Mouse (Mus musculus) myocyte (in vitro differentiated cells): ENCODE results near the gene Tspan15. TPM values are rescaled to one million over a fixed set of nuclear protein-coding genes. Genes with fewer than 3 reads are reported as not detected.

Experiments
- H3K27me3 ChIP-seq: one replicate; pipeline ENCODE4 v1.6.1; 2011; ENCODE audit not compliant: control insufficient read depth, insufficient read depth, insufficient read length
- H3K36me3 ChIP-seq: one replicate; pipeline ENCODE4 v1.6.1; 2011; ENCODE audit not compliant: control insufficient read depth, insufficient read depth
- H3K4me2 ChIP-seq: one replicate; pipeline ENCODE4 v1.6.1; 2011; ENCODE audit warnings: low read depth, control low read depth
- H3K4me3 ChIP-seq: one replicate; pipeline ENCODE4 v1.5.1; 2011; ENCODE audit warnings: mild to moderate bottlenecking, control low read depth, moderate library complexity
- H3K79me2 ChIP-seq: one replicate; pipeline ENCODE4 v1.6.1; 2011; ENCODE audit not compliant: control insufficient read depth, insufficient read depth
- H3ac ChIP-seq: one replicate; pipeline ENCODE4 v1.6.1; 2011; ENCODE audit not compliant: control insufficient read depth, insufficient read length
- CEBPB ChIP-seq: IDR thresholded peaks from 2 replicates; pipeline ENCODE4 v1.6.1; 2011; ENCODE audit warnings: mild to moderate bottlenecking, moderate library complexity; ENCODE audit not compliant: poor library complexity, insufficient read depth, severe bottlenecking
- E2F4 ChIP-seq: IDR thresholded peaks from one replicate; pipeline ENCODE4 v1.6.1; 2011; ENCODE audit warnings: mild to moderate bottlenecking, control low read depth, moderate library complexity; ENCODE audit not compliant: insufficient read depth
- MAX ChIP-seq: IDR thresholded peaks from one replicate; pipeline ENCODE4 v1.6.1; 2011; ENCODE audit warnings: low read depth, mild to moderate bottlenecking, control low read depth
- MYOD1 ChIP-seq, 3 experiments: IDR thresholded peaks; one replicate each; pipeline ENCODE4 v1.6.1; 2011; ENCODE audit warnings: control low read depth in 2 of 3, low read depth in 2 of 3, mild to moderate bottlenecking in 2 of 3, moderate library complexity in 1 of 3; ENCODE audit not compliant: insufficient read length in 2 of 3, control insufficient read depth in 1 of 3
- MYOG ChIP-seq, 3 experiments: IDR thresholded peaks; one replicate each; pipeline ENCODE4 v1.6.1; 2011; ENCODE audit warnings: control low read depth in 2 of 3, low read depth in 2 of 3, mild to moderate bottlenecking in 2 of 3; ENCODE audit not compliant: insufficient read length in 2 of 3, control insufficient read depth in 1 of 3, insufficient read depth in 1 of 3
- POLR2A ChIP-seq: IDR thresholded peaks from one replicate; pipeline ENCODE4 v1.6.1; 2011; ENCODE audit warnings: low read depth, mild to moderate bottlenecking, control low read depth, moderate library complexity; ENCODE audit not compliant: insufficient read length
- POLR2AphosphoS2 ChIP-seq: IDR thresholded peaks from one replicate; pipeline ENCODE4 v1.6.1; 2011; ENCODE audit warnings: low read depth, control low read depth; ENCODE audit not compliant: insufficient read length
- REST ChIP-seq: IDR thresholded peaks from one replicate; pipeline ENCODE4 v1.6.1; 2011; ENCODE audit warnings: mild to moderate bottlenecking, control low read depth, moderate library complexity; ENCODE audit not compliant: insufficient read depth, insufficient read length
- SRF ChIP-seq: IDR thresholded peaks from one replicate; pipeline ENCODE4 v1.6.1; 2011; ENCODE audit warnings: low read depth; ENCODE audit not compliant: control insufficient read depth, insufficient read length
- TCF12 ChIP-seq: IDR thresholded peaks from one replicate; pipeline ENCODE4 v1.6.1; 2011; ENCODE audit warnings: mild to moderate bottlenecking, control low read depth; ENCODE audit not compliant: poor library complexity, insufficient read depth, severe bottlenecking
- TCF3 ChIP-seq: IDR thresholded peaks from one replicate; pipeline ENCODE4 v1.6.1; 2011; ENCODE audit warnings: low read depth, control low read depth; ENCODE audit not compliant: insufficient read length
- USF1 ChIP-seq: IDR thresholded peaks from one replicate; pipeline ENCODE4 v1.6.1; 2011; ENCODE audit warnings: low read depth, mild to moderate bottlenecking, control low read depth, moderate library complexity
- polyA plus RNA-seq: library from polyadenylated mRNA; unstranded; fragments of >200 nt; fragmentation: generic; extraction: Trizol; gene quantifications from one replicate; pipeline ENCODE4 v1.2.1, GENCODE M21; 2012; ENCODE audit warnings: missing spikeins

The Tspan15 gene
- polyA plus RNA-seq, 1 experiment: 18.7 TPM

- TF ChIP-seq REST: no peak
- TF ChIP-seq CEBPB: no peak
- no peak for TF ChIP-seq TCF3
- no peak for TF ChIP-seq POLR2A
- no peak for TF ChIP-seq MAX
- TF ChIP-seq MYOD1 (IDR thresholded peaks at IDR 0.05; ENCODE audit: control insufficient read depth in 1 of 3, insufficient read length in 2 of 3, low read depth in 2 of 3): no peak
- TF ChIP-seq SRF: no peak
- TF ChIP-seq USF1: no peak
- no peak for TF ChIP-seq MYOG (IDR thresholded peaks at IDR 0.05; ENCODE audit: control insufficient read depth in 1 of 3, insufficient read depth in 1 of 3, insufficient read length in 2 of 3, low read depth in 2 of 3)
- TF ChIP-seq E2F4: no peak
- TF ChIP-seq TCF12: no peak
- no peak for TF ChIP-seq POLR2AphosphoS2
- Histone ChIP-seq H3K36me3 (no peaks in the 10 kb centered on the region), H3K4me3 (no peak overlapping the region), H3ac (no peak overlapping the region), H3K79me2 (no peaks in the 10 kb centered on the region), H3K4me2 (no peak overlapping the region), H3K27me3 (peaks cover 17% of the 10 kb centered on the region)
Measured at GRCm38 (mm10) chr10:62149929-62150328, 81.1 kb downstream of the Tspan15 start.

GRCm38 (mm10) chr10:62147466-62148248, 83.4 kb downstream of the Tspan15 start:
- Histone ChIP-seq H3K4me3 (no peak overlapping the region), H3K36me3 (no peaks in the 10 kb centered on the region), H3K27me3 (peaks cover 27% of the 10 kb centered on the region), H3ac (no peak overlapping the region), H3K79me2 (no peaks in the 10 kb centered on the region), H3K4me2 (no peak overlapping the region)
- TF ChIP-seq SRF: no peak
- TF ChIP-seq TCF3: no peak
- no peak for TF ChIP-seq E2F4
- no peak for TF ChIP-seq MAX
- no peak for TF ChIP-seq POLR2AphosphoS2
- no peak for TF ChIP-seq MYOD1 (IDR thresholded peaks at IDR 0.05; ENCODE audit: control insufficient read depth in 1 of 3, insufficient read length in 2 of 3, low read depth in 2 of 3)
- TF ChIP-seq POLR2A: no peak
- TF ChIP-seq TCF12: no peak
- no peak for TF ChIP-seq USF1
- no peak for TF ChIP-seq REST
- TF ChIP-seq CEBPB: no peak
- no peak for TF ChIP-seq MYOG (IDR thresholded peaks at IDR 0.05; ENCODE audit: control insufficient read depth in 1 of 3, insufficient read depth in 1 of 3, insufficient read length in 2 of 3, low read depth in 2 of 3)

GRCm38 (mm10) chr10:62145957-62146356, 85.1 kb downstream of the Tspan15 start:
- TF ChIP-seq TCF3: no peak
- TF ChIP-seq MYOD1 (IDR thresholded peaks at IDR 0.05; ENCODE audit: control insufficient read depth in 1 of 3, insufficient read length in 2 of 3, low read depth in 2 of 3): no peak
- TF ChIP-seq E2F4: no peak
- TF ChIP-seq CEBPB: no peak
- TF ChIP-seq POLR2A: no peak
- no peak for TF ChIP-seq MAX
- TF ChIP-seq POLR2AphosphoS2: no peak
- no peak for TF ChIP-seq TCF12
- TF ChIP-seq REST: no peak
- TF ChIP-seq MYOG (IDR thresholded peaks at IDR 0.05; ENCODE audit: control insufficient read depth in 1 of 3, insufficient read depth in 1 of 3, insufficient read length in 2 of 3, low read depth in 2 of 3): no peak
- no peak for TF ChIP-seq SRF
- no peak for TF ChIP-seq USF1
- H3K79me2 ChIP-seq: no peaks in the 10 kb centered on the region
- H3K36me3 ChIP-seq: no peaks in the 10 kb centered on the region
- no peak overlapping the region for H3ac ChIP-seq
- no peak overlapping the region for H3K4me3 ChIP-seq
- peaks cover 27% of the 10 kb centered on the region for H3K27me3 ChIP-seq
- H3K4me2 ChIP-seq: no peak overlapping the region

GRCm38 (mm10) chr10:62143820-62144219, 87.2 kb downstream of the Tspan15 start, which contains the start of gene Fam241b:
TSS of gene Fam241b (minus strand) at chr10:62143920.
- Histone ChIP-seq H3K4me3 (no peak within 1 kb of the TSS), H3K36me3 (no peaks in the 10 kb centered on the region), H3K4me2 (no peak within 1 kb of the TSS), H3K79me2 (no peaks in the 10 kb centered on the region), H3ac (no peak within 1 kb of the TSS), H3K27me3 (peaks cover 23% of the 10 kb centered on the region)
- TF ChIP-seq MYOG (IDR thresholded peaks at IDR 0.05; ENCODE audit: control insufficient read depth in 1 of 3, insufficient read depth in 1 of 3, insufficient read length in 2 of 3, low read depth in 2 of 3): no peak
- TF ChIP-seq CEBPB: no peak
- TF ChIP-seq USF1: no peak
- TF ChIP-seq MAX: no peak
- no peak for TF ChIP-seq SRF
- TF ChIP-seq REST: no peak
- TF ChIP-seq TCF12: no peak
- TF ChIP-seq MYOD1 (IDR thresholded peaks at IDR 0.05; ENCODE audit: control insufficient read depth in 1 of 3, insufficient read length in 2 of 3, low read depth in 2 of 3): no peak
- TF ChIP-seq E2F4: no peak
- no peak for TF ChIP-seq POLR2AphosphoS2
- no peak for TF ChIP-seq TCF3
- TF ChIP-seq POLR2A: no peak
